Mouse (Mus musculus): Measurements from ENCODE around the gene Zfp628. TPM values are rescaled to one million over a fixed set of nuclear protein-coding genes. Genes with fewer than 3 reads are reported as not detected.

Gene Zfp628
- polyA plus RNA-seq (2014; fragmentation: Illumina TruSeq; extraction: RNeasy Lipid Tissue Mini Kit (QIAGEN cat#74804); ENCODE audit: low read depth, low replicate concordance), result not detected

GRCm38 (mm10) chr7:4915007-4915665 is at the start of gene Zfp628:
Gene Zfp628 (plus strand): TSS chr7:4915217.

GRCm38 (mm10) chr7:4870133-4870532 is 44.9 kb upstream of the Zfp628 start, which contains the start of gene Isoc2b:
Gene Isoc2b (minus strand): TSS chr7:4870258.

GRCm38 (mm10) chr7:4876753-4877221 is 38.2 kb upstream of the Zfp628 start, which contains the start of gene Isoc2a:
Gene Isoc2a (plus strand): TSS chr7:4877153.

GRCm38 (mm10) chr7:4906466-4906950 is 8.5 kb upstream of the Zfp628 start, which contains the start of gene Gm36210:
Gene Gm36210 (minus strand): TSS chr7:4906516.

GRCm38 (mm10) chr7:4921824-4922482 is 6.9 kb downstream of the Zfp628 start, which contains the start of gene Nat14:
Gene Nat14 (plus strand): TSS chr7:4922028.

GRCm38 (mm10) chr7:4925441-4926381 is 10.7 kb downstream of the Zfp628 start, which contains the start of gene Ssc5d:
Gene Ssc5d (plus strand): TSS chr7:4925785.

GRCm38 (mm10) chr7:4964272-4964671 is 49.3 kb downstream of the Zfp628 start, which contains the start of gene Sbk2:
Gene Sbk2 (minus strand): TSS chr7:4964406.

GRCm38 (mm10) chr7:4971068-4971467 is 56.1 kb downstream of the Zfp628 start, which contains the start of gene Sbk3:
Gene Sbk3 (minus strand): TSS chr7:4971168.

Other genes with a start within 250 kb of the Zfp628 start
- not detected for gene Hspbp1, start 230.1 kb upstream of the Zfp628 start, polyA plus RNA-seq (2014; fragmentation: Illumina TruSeq; extraction: RNeasy Lipid Tissue Mini Kit (QIAGEN cat#74804); ENCODE audit: low read depth, low replicate concordance)
- 0.24 TPM for gene Brsk1, start 224.6 kb upstream of the Zfp628 start, polyA plus RNA-seq (2014; fragmentation: Illumina TruSeq; extraction: RNeasy Lipid Tissue Mini Kit (QIAGEN cat#74804); ENCODE audit: low read depth, low replicate concordance)
- gene Tmem150b, start 190.0 kb upstream of the Zfp628 start, polyA plus RNA-seq (2014; fragmentation: Illumina TruSeq; extraction: RNeasy Lipid Tissue Mini Kit (QIAGEN cat#74804); ENCODE audit: low read depth, low replicate concordance), result not detected
- gene Kmt5c, start 175.1 kb upstream of the Zfp628 start, polyA plus RNA-seq (2014; fragmentation: Illumina TruSeq; extraction: RNeasy Lipid Tissue Mini Kit (QIAGEN cat#74804); ENCODE audit: low read depth, low replicate concordance), result 0.89 TPM
- not detected for gene Cox6b2, start 162.1 kb upstream of the Zfp628 start, polyA plus RNA-seq (2014; fragmentation: Illumina TruSeq; extraction: RNeasy Lipid Tissue Mini Kit (QIAGEN cat#74804); ENCODE audit: low read depth, low replicate concordance)
- gene Fam71e2, start 143.9 kb upstream of the Zfp628 start, polyA plus RNA-seq (2014; fragmentation: Illumina TruSeq; extraction: RNeasy Lipid Tissue Mini Kit (QIAGEN cat#74804); ENCODE audit: low read depth, low replicate concordance), result not detected
- gene Il11, start 132.4 kb upstream of the Zfp628 start, polyA plus RNA-seq (2014; fragmentation: Illumina TruSeq; extraction: RNeasy Lipid Tissue Mini Kit (QIAGEN cat#74804); ENCODE audit: low read depth, low replicate concordance), result 0.20 TPM
- gene Tmem190, start 132.3 kb upstream of the Zfp628 start, polyA plus RNA-seq (2014; fragmentation: Illumina TruSeq; extraction: RNeasy Lipid Tissue Mini Kit (QIAGEN cat#74804); ENCODE audit: low read depth, low replicate concordance), result not detected
- gene Tmem238, start 125.6 kb upstream of the Zfp628 start, polyA plus RNA-seq (2014; fragmentation: Illumina TruSeq; extraction: RNeasy Lipid Tissue Mini Kit (QIAGEN cat#74804); ENCODE audit: low read depth, low replicate concordance), result 1.3 TPM
- 11.3 TPM for gene Rpl28, start 122.3 kb upstream of the Zfp628 start, polyA plus RNA-seq (2014; fragmentation: Illumina TruSeq; extraction: RNeasy Lipid Tissue Mini Kit (QIAGEN cat#74804); ENCODE audit: low read depth, low replicate concordance)
- 2.9 TPM for gene Ube2s, start 102.6 kb upstream of the Zfp628 start, polyA plus RNA-seq (2014; fragmentation: Illumina TruSeq; extraction: RNeasy Lipid Tissue Mini Kit (QIAGEN cat#74804); ENCODE audit: low read depth, low replicate concordance)
- gene Shisa7, start 70.5 kb upstream of the Zfp628 start, polyA plus RNA-seq (2014; fragmentation: Illumina TruSeq; extraction: RNeasy Lipid Tissue Mini Kit (QIAGEN cat#74804); ENCODE audit: low read depth, low replicate concordance), result 3.2 TPM
- gene Isoc2b, start 45.0 kb upstream of the Zfp628 start, polyA plus RNA-seq (2014; fragmentation: Illumina TruSeq; extraction: RNeasy Lipid Tissue Mini Kit (QIAGEN cat#74804); ENCODE audit: low read depth, low replicate concordance), result 2.9 TPM
- gene Isoc2a, start 38.1 kb upstream of the Zfp628 start, polyA plus RNA-seq (2014; fragmentation: Illumina TruSeq; extraction: RNeasy Lipid Tissue Mini Kit (QIAGEN cat#74804); ENCODE audit: low read depth, low replicate concordance), result 5.4 TPM
- not detected for gene Gm36210, start 8.7 kb upstream of the Zfp628 start, polyA plus RNA-seq (2014; fragmentation: Illumina TruSeq; extraction: RNeasy Lipid Tissue Mini Kit (QIAGEN cat#74804); ENCODE audit: low read depth, low replicate concordance)
- 0.57 TPM for gene Nat14, start 6.8 kb downstream of the Zfp628 start, polyA plus RNA-seq (2014; fragmentation: Illumina TruSeq; extraction: RNeasy Lipid Tissue Mini Kit (QIAGEN cat#74804); ENCODE audit: low read depth, low replicate concordance)
- gene Ssc5d, start 10.6 kb downstream of the Zfp628 start, polyA plus RNA-seq (2014; fragmentation: Illumina TruSeq; extraction: RNeasy Lipid Tissue Mini Kit (QIAGEN cat#74804); ENCODE audit: low read depth, low replicate concordance), result not detected
- not detected for gene Sbk2, start 49.2 kb downstream of the Zfp628 start, polyA plus RNA-seq (2014; fragmentation: Illumina TruSeq; extraction: RNeasy Lipid Tissue Mini Kit (QIAGEN cat#74804); ENCODE audit: low read depth, low replicate concordance)
- gene Sbk3, start 56.0 kb downstream of the Zfp628 start, polyA plus RNA-seq (2014; fragmentation: Illumina TruSeq; extraction: RNeasy Lipid Tissue Mini Kit (QIAGEN cat#74804); ENCODE audit: low read depth, low replicate concordance), result not detected
- 10.8 TPM for gene Zfp579, start 80.9 kb downstream of the Zfp628 start, polyA plus RNA-seq (2014; fragmentation: Illumina TruSeq; extraction: RNeasy Lipid Tissue Mini Kit (QIAGEN cat#74804); ENCODE audit: low read depth, low replicate concordance)
- not detected for gene Zfp524, start 99.2 kb downstream of the Zfp628 start, polyA plus RNA-seq (2014; fragmentation: Illumina TruSeq; extraction: RNeasy Lipid Tissue Mini Kit (QIAGEN cat#74804); ENCODE audit: low read depth, low replicate concordance)
- gene Fiz1, start 99.5 kb downstream of the Zfp628 start, polyA plus RNA-seq (2014; fragmentation: Illumina TruSeq; extraction: RNeasy Lipid Tissue Mini Kit (QIAGEN cat#74804); ENCODE audit: low read depth, low replicate concordance), result 11.1 TPM
- not detected for gene Gm44973, start 100.3 kb downstream of the Zfp628 start, polyA plus RNA-seq (2014; fragmentation: Illumina TruSeq; extraction: RNeasy Lipid Tissue Mini Kit (QIAGEN cat#74804); ENCODE audit: low read depth, low replicate concordance)
- 2.9 TPM for gene Zfp865, start 105.2 kb downstream of the Zfp628 start, polyA plus RNA-seq (2014; fragmentation: Illumina TruSeq; extraction: RNeasy Lipid Tissue Mini Kit (QIAGEN cat#74804); ENCODE audit: low read depth, low replicate concordance)
- 0.49 TPM for gene Ccdc106, start 105.3 kb downstream of the Zfp628 start, polyA plus RNA-seq (2014; fragmentation: Illumina TruSeq; extraction: RNeasy Lipid Tissue Mini Kit (QIAGEN cat#74804); ENCODE audit: low read depth, low replicate concordance)
- gene 4632433K11Rik, start 118.9 kb downstream of the Zfp628 start, polyA plus RNA-seq (2014; fragmentation: Illumina TruSeq; extraction: RNeasy Lipid Tissue Mini Kit (QIAGEN cat#74804); ENCODE audit: low read depth, low replicate concordance), result 3.2 TPM
- gene Zfp784, start 123.2 kb downstream of the Zfp628 start, polyA plus RNA-seq (2014; fragmentation: Illumina TruSeq; extraction: RNeasy Lipid Tissue Mini Kit (QIAGEN cat#74804); ENCODE audit: low read depth, low replicate concordance), result 5.4 TPM
- 0.57 TPM for gene Zfp580, start 136.3 kb downstream of the Zfp628 start, polyA plus RNA-seq (2014; fragmentation: Illumina TruSeq; extraction: RNeasy Lipid Tissue Mini Kit (QIAGEN cat#74804); ENCODE audit: low read depth, low replicate concordance)
- gene U2af2, start 146.9 kb downstream of the Zfp628 start, polyA plus RNA-seq (2014; fragmentation: Illumina TruSeq; extraction: RNeasy Lipid Tissue Mini Kit (QIAGEN cat#74804); ENCODE audit: low read depth, low replicate concordance), result 6.9 TPM
- gene Epn1, start 165.0 kb downstream of the Zfp628 start, polyA plus RNA-seq (2014; fragmentation: Illumina TruSeq; extraction: RNeasy Lipid Tissue Mini Kit (QIAGEN cat#74804); ENCODE audit: low read depth, low replicate concordance), result 0.93 TPM
- not detected for gene Rfpl4, start 201.7 kb downstream of the Zfp628 start, polyA plus RNA-seq (2014; fragmentation: Illumina TruSeq; extraction: RNeasy Lipid Tissue Mini Kit (QIAGEN cat#74804); ENCODE audit: low read depth, low replicate concordance)
- 3.3 TPM for gene Rasl2-9, start 210.7 kb downstream of the Zfp628 start, polyA plus RNA-seq (2014; fragmentation: Illumina TruSeq; extraction: RNeasy Lipid Tissue Mini Kit (QIAGEN cat#74804); ENCODE audit: low read depth, low replicate concordance)
- not detected for gene Vmn1r55, start 234.5 kb downstream of the Zfp628 start, polyA plus RNA-seq (2014; fragmentation: Illumina TruSeq; extraction: RNeasy Lipid Tissue Mini Kit (QIAGEN cat#74804); ENCODE audit: low read depth, low replicate concordance)

All from kidney, adult 10 weeks (tissue).